Mouse (Mus musculus) MEL (cell line): Measurements from ENCODE around the gene Lrtm2. TPM values are rescaled to one million over a fixed set of nuclear protein-coding genes. Genes with fewer than 3 reads are reported as not detected.

Experiments used
- DNase-seq: peaks from one replicate; pipeline ENCODE4 v3.0.0; 2011; ENCODE audit warnings: low read depth, low spot score
- H3K27ac ChIP-seq: 2 replicates; pipeline ENCODE4 v1.5.1; 2012; ENCODE audit warnings: low read depth, mild to moderate bottlenecking, control low read depth, low read length, moderate library complexity; ENCODE audit not compliant: control insufficient read depth
- H3K27me3 ChIP-seq, 2 experiments: fragments of 150-350 bp in 1 of 2; sonication (generic) in 1 of 2; 2 replicates each; pipeline ENCODE4 v1.6.1; 2012; ENCODE audit warnings: low read length in 2 of 2, mild to moderate bottlenecking in 2 of 2, improper control_type of control experiment in 1 of 2, moderate library complexity in 1 of 2; ENCODE audit not compliant: insufficient read depth in 2 of 2, control insufficient read depth in 1 of 2
- H3K36me3 ChIP-seq, 2 experiments: 2 replicates each; pipeline ENCODE4 v1.6.1; 2012 to 2014; ENCODE audit warnings: low read length in 2 of 2, improper control_type of control experiment in 1 of 2, inconsistent platforms in 1 of 2, mild to moderate bottlenecking in 1 of 2; ENCODE audit not compliant: insufficient read depth in 2 of 2, control insufficient read depth in 1 of 2
- H3K4me1 ChIP-seq, 2 experiments: fragments of 150-350 bp in 1 of 2; sonication (generic) in 1 of 2; 2 replicates each; pipeline ENCODE4 v1.6.1; 2012; ENCODE audit warnings: low read length in 2 of 2, improper control_type of control experiment in 1 of 2, mild to moderate bottlenecking in 1 of 2; ENCODE audit not compliant: insufficient read depth in 2 of 2, control insufficient read depth in 1 of 2
- H3K4me3 ChIP-seq, 2 experiments: fragments of 150-350 bp in 1 of 2; sonication (generic) in 1 of 2; 2 replicates each; pipeline ENCODE4 v1.5.1; 2012; ENCODE audit warnings: low read depth in 2 of 2, low read length in 2 of 2, mild to moderate bottlenecking in 2 of 2, moderate library complexity in 2 of 2, control low read depth in 1 of 2, improper control_type of control experiment in 1 of 2; ENCODE audit not compliant: control insufficient read depth in 1 of 2, insufficient read depth in 1 of 2
- H3K79me2 ChIP-seq: 2 replicates; pipeline ENCODE4 v1.6.1; 2012; ENCODE audit warnings: mild to moderate bottlenecking, low read length, moderate library complexity; ENCODE audit not compliant: control insufficient read depth, poor library complexity, insufficient read depth
- H3K9ac ChIP-seq: 2 replicates; pipeline ENCODE4 v1.6.1; 2012; ENCODE audit warnings: low read depth, mild to moderate bottlenecking, control low read depth, low read length, moderate library complexity; ENCODE audit not compliant: control insufficient read depth, poor library complexity, severe bottlenecking
- H3K9me3 ChIP-seq: fragments of 150-350 bp; sonication (generic); replicated peaks from 2 replicates; pipeline ENCODE4 v1.6.1; 2012; ENCODE audit warnings: mild to moderate bottlenecking, low read length, improper control_type of control experiment, moderate library complexity; ENCODE audit not compliant: insufficient read depth
- BHLHE40 ChIP-seq: IDR thresholded peaks from 2 replicates; pipeline ENCODE4 v1.6.1; 2012; ENCODE audit warnings: low read depth, mild to moderate bottlenecking, inconsistent platforms, low read length, improper control_type of control experiment, borderline replicate concordance
- CHD1 ChIP-seq: IDR thresholded peaks from 2 replicates; pipeline ENCODE4 v1.6.1; 2012; ENCODE audit warnings: low read depth, mild to moderate bottlenecking, inconsistent platforms, low read length, improper control_type of control experiment
- ETS1 ChIP-seq: IDR thresholded peaks from 2 replicates; pipeline ENCODE4 v1.6.1; 2012; ENCODE audit warnings: low read depth, mild to moderate bottlenecking, inconsistent platforms, low read length, improper control_type of control experiment, moderate library complexity
- GABPA ChIP-seq: IDR thresholded peaks from 2 replicates; pipeline ENCODE4 v1.6.1; 2012; ENCODE audit warnings: low read depth, mild to moderate bottlenecking, inconsistent platforms, low read length, improper control_type of control experiment, moderate library complexity
- GATA1 ChIP-seq: IDR thresholded peaks from 2 replicates; pipeline ENCODE4 v1.6.1; 2011; ENCODE audit warnings: low read depth, low read length, improper control_type of control experiment
- HCFC1 ChIP-seq: IDR thresholded peaks from 2 replicates; pipeline ENCODE4 v1.6.1; 2012; ENCODE audit warnings: low read depth, mild to moderate bottlenecking, inconsistent platforms, low read length, improper control_type of control experiment, moderate library complexity
- KAT2A ChIP-seq: conservative IDR thresholded peaks from 2 replicates; pipeline ENCODE4 v1.6.1; 2012; ENCODE audit warnings: low read depth, low read length, improper control_type of control experiment, inconsistent platforms
- MAFK ChIP-seq: IDR thresholded peaks from 2 replicates; pipeline ENCODE4 v1.6.1; 2011; ENCODE audit warnings: low read depth, mild to moderate bottlenecking, low read length, improper control_type of control experiment, borderline replicate concordance
- MEF2A ChIP-seq: IDR thresholded peaks from 2 replicates; pipeline ENCODE4 v1.6.1; 2014; ENCODE audit warnings: low read depth, mild to moderate bottlenecking, inconsistent platforms, low read length, improper control_type of control experiment; ENCODE audit not compliant: poor library complexity, insufficient replicate concordance, severe bottlenecking; ENCODE audit errors: extremely low read depth
- MXI1 ChIP-seq: IDR thresholded peaks from 2 replicates; pipeline ENCODE4 v1.6.1; 2011; ENCODE audit warnings: mild to moderate bottlenecking, low read depth, low read length, improper control_type of control experiment
- MYB ChIP-seq: IDR thresholded peaks from 2 replicates; pipeline ENCODE4 v1.6.1; 2011; ENCODE audit warnings: mild to moderate bottlenecking, low read depth, low read length, improper control_type of control experiment
- MYC ChIP-seq: IDR thresholded peaks from 2 replicates; pipeline ENCODE4 v1.6.1; 2011; ENCODE audit warnings: low read depth, mild to moderate bottlenecking, low read length, improper control_type of control experiment, moderate library complexity
- NELFE ChIP-seq: IDR thresholded peaks from 2 replicates; pipeline ENCODE4 v1.6.1; 2011; ENCODE audit warnings: low read depth, low read length, improper control_type of control experiment
- RAD21 ChIP-seq: IDR thresholded peaks from 2 replicates; pipeline ENCODE4 v1.6.1; 2011; ENCODE audit warnings: mild to moderate bottlenecking, low read depth, low read length, improper control_type of control experiment
- SMC3 ChIP-seq: IDR thresholded peaks from 2 replicates; pipeline ENCODE4 v1.6.1; 2011; ENCODE audit warnings: low read depth, low read length, improper control_type of control experiment
- TCF12 ChIP-seq: IDR thresholded peaks from 2 replicates; pipeline ENCODE4 v1.6.1; 2014; ENCODE audit warnings: low read depth, mild to moderate bottlenecking, inconsistent platforms, low read length, improper control_type of control experiment, moderate library complexity
- UBTF ChIP-seq: IDR thresholded peaks from 2 replicates; pipeline ENCODE4 v1.6.1; 2012; ENCODE audit warnings: low read depth, mild to moderate bottlenecking, inconsistent platforms, low read length, improper control_type of control experiment, moderate library complexity, borderline replicate concordance; ENCODE audit not compliant: insufficient read depth
- USF1 ChIP-seq: IDR thresholded peaks from 2 replicates; pipeline ENCODE4 v1.6.1; 2014; ENCODE audit warnings: low read depth, mild to moderate bottlenecking, inconsistent platforms, low read length, improper control_type of control experiment, moderate library complexity
- USF2 ChIP-seq, 2 experiments: IDR thresholded peaks; 2 replicates each; pipeline ENCODE4 v1.6.1; 2011 to 2012; ENCODE audit warnings: improper control_type of control experiment in 2 of 2, low read length in 2 of 2, borderline replicate concordance in 1 of 2, inconsistent platforms in 1 of 2, low read depth in 1 of 2, mild to moderate bottlenecking in 1 of 2; ENCODE audit not compliant: insufficient read depth in 1 of 2
- polyA plus RNA-seq, 2 experiments: library from polyadenylated mRNA; stranded (reverse) in 1 of 2; unstranded in 1 of 2; fragments of >175 nt in 1 of 2; fragments of >200 nt in 1 of 2; gene quantifications; 2 replicates each; pipeline versions ENCODE4 v1.2.1 to v1.2.4; 2012; ENCODE audit warnings: low replicate concordance in 2 of 2, low read depth in 1 of 2; ENCODE audit not compliant: insufficient read length in 2 of 2, insufficient read depth in 1 of 2, missing spikeins in 1 of 2
- total RNA-seq: library from RNA; depleted of rRNA; stranded (reverse); fragments of 300-350 nt; gene quantifications from 2 replicates; pipeline ENCODE4 v1.2.3, GENCODE M21; 2012

The Lrtm2 gene
- total and polyA plus RNA-seq, 3 experiments, result not detected

DNA sequence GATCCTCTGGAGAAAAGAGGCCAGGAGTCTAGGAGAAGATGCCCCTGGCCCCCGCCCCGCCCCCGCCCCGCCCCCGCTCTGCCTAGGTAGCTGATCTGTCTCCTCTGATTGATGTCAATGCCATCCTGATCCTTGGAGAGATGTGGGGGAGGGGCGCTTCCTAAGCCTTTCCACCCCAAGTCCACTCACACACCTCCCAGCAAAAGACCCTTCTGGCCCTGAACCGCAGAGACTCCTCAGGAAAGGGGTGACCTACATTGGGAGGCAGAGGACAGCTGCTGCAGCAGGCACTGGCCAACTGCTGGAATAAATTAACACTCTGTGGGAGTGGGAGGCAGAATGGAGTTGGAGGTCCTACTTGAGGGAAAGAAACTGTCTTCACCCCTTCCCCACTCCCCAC is 4.0 kb downstream of the Lrtm2 start:
- H3K27ac ChIP-seq, result no peak overlapping the region
- H3K9me3 ChIP-seq, result no peaks in the 10 kb centered on the region
- H3K36me3 ChIP-seq, result no peaks in the 10 kb centered on the region
- H3K4me3 ChIP-seq, result no peak overlapping the region
- H3K9ac ChIP-seq, result no peak overlapping the region
- TF ChIP-seq NELFE (no peak), MYB (no peak), HCFC1 (no peak), UBTF (no peak), MXI1 (no peak), KAT2A (no peak), USF2 (IDR thresholded peaks at IDR 0.05; ENCODE audit: borderline replicate concordance in 1 of 2, insufficient read depth in 1 of 2, low read depth in 1 of 2, low read length in 2 of 2) (no peak), CHD1 (no peak), TCF12 (no peak), USF1 (no peak), RAD21 (no peak), GATA1 (no peak), SMC3 (no peak), ETS1 (no peak), BHLHE40 (no peak), MEF2A (no peak), GABPA (no peak)
- peaks cover 0 to 13% of the 10 kb centered on the region in 2 experiments; a peak in 2 of 4 replicates for H3K27me3 ChIP-seq
- H3K79me2 ChIP-seq, result no peaks in the 10 kb centered on the region
- H3K4me1 ChIP-seq, result no peaks in the 10 kb centered on the region
- DNase-seq, result no peak

- Histone ChIP-seq H3K27ac (no peak overlapping the region), H3K79me2 (no peaks in the 10 kb centered on the region), H3K9ac (no peak overlapping the region), H3K36me3 (no peaks in the 10 kb centered on the region), H3K4me1 (no peaks in the 10 kb centered on the region), H3K4me3 (no peak overlapping the region), H3K27me3 (peaks cover 0 to 13% of the 10 kb centered on the region in 2 experiments; a peak in 2 of 4 replicates), H3K9me3 (no peaks in the 10 kb centered on the region)
- no peak for TF ChIP-seq MAFK
- TF ChIP-seq MYC, result no peak
- DNase-seq, result no peak
Measured at GRCm38 (mm10) chr6:119325978-119326377, 4.6 kb downstream of the Lrtm2 start.
